Mouse (Mus musculus) CH12.LX (cell line): ENCODE results near the gene Mmrn2. TPM values are rescaled to one million over a fixed set of nuclear protein-coding genes. Genes with fewer than 3 reads are reported as not detected.

Source experiments
- DNase-seq: peaks from one replicate; pipeline ENCODE4 v3.0.0-alpha.2; 2013; ENCODE audit errors: extremely low read depth
- H3K27ac ChIP-seq: 2 replicates; pipeline ENCODE4 v1.5.1; 2012; ENCODE audit warnings: low read depth, mild to moderate bottlenecking, control low read depth, moderate library complexity; ENCODE audit not compliant: insufficient read depth
- H3K27me3 ChIP-seq: replicated peaks from 2 replicates; pipeline ENCODE3; 2012; ENCODE audit warnings: inconsistent platforms
- H3K36me3 ChIP-seq, 2 experiments: replicated peaks in 1 of 2; 2 replicates each; pipeline versions ENCODE3 to v1.6.1; 2012; ENCODE audit warnings: inconsistent platforms in 1 of 2, low read length in 1 of 2, mild to moderate bottlenecking in 1 of 2, mixed read lengths in 1 of 2, moderate library complexity in 1 of 2; ENCODE audit not compliant: control insufficient read depth in 1 of 2, insufficient read depth in 1 of 2
- H3K4me1 ChIP-seq, 2 experiments: 2 replicates each; pipeline ENCODE4 v1.6.1; 2012; ENCODE audit warnings: inconsistent platforms in 1 of 2, moderate library complexity in 1 of 2; ENCODE audit not compliant: insufficient read depth in 2 of 2, control insufficient read depth in 1 of 2
- H3K4me2 ChIP-seq: 2 replicates; pipeline ENCODE4 v1.6.1; 2012; ENCODE audit warnings: low read depth, mild to moderate bottlenecking, control low read depth; ENCODE audit not compliant: poor library complexity, insufficient read depth, severe bottlenecking
- H3K4me3 ChIP-seq, 3 experiments: fragments of 150-350 bp in 1 of 3; sonication (generic) in 1 of 3; replicated peaks in 1 of 3; 2 replicates each; pipeline versions ENCODE3 to v1.5.1; 2011 to 2012; ENCODE audit warnings: low read depth in 2 of 3, low read length in 2 of 3, mild to moderate bottlenecking in 2 of 3, moderate library complexity in 2 of 3, control low read depth in 1 of 3, improper control_type of control experiment in 1 of 3, inconsistent platforms in 1 of 3, mixed read lengths in 1 of 3; ENCODE audit not compliant: poor library complexity in 1 of 3
- H3K79me2 ChIP-seq: replicated peaks from 2 replicates; pipeline ENCODE4 v1.6.1; 2012; ENCODE audit warnings: mild to moderate bottlenecking, moderate library complexity; ENCODE audit not compliant: control insufficient read depth, poor library complexity, insufficient read depth, severe bottlenecking; ENCODE audit errors: extremely low read depth
- H3K9ac ChIP-seq: 2 replicates; pipeline ENCODE4 v1.6.1; 2012; ENCODE audit warnings: low read depth, mild to moderate bottlenecking, control low read depth, moderate library complexity; ENCODE audit not compliant: insufficient read depth
- H3K9me3 ChIP-seq: replicated peaks from 2 replicates; pipeline ENCODE3; 2012; ENCODE audit warnings: low read length, inconsistent platforms, mixed read lengths
- BHLHE40 ChIP-seq: IDR thresholded peaks from 2 replicates; pipeline ENCODE4 v1.6.1; 2011; ENCODE audit warnings: mild to moderate bottlenecking, low read depth, low read length, improper control_type of control experiment
- CHD1 ChIP-seq: IDR thresholded peaks from 2 replicates; pipeline ENCODE4 v1.6.1; 2012; ENCODE audit warnings: low read depth, low read length, improper control_type of control experiment, inconsistent platforms
- CTCF ChIP-seq, 2 experiments: IDR thresholded peaks in 1 of 2; conservative IDR thresholded peaks in 1 of 2; 2 replicates each; pipeline ENCODE4 v1.5.1; 2011 to 2012; ENCODE audit warnings: low read depth in 2 of 2, low read length in 2 of 2, improper control_type of control experiment in 1 of 2, inconsistent platforms in 1 of 2, mild to moderate bottlenecking in 1 of 2, moderate library complexity in 1 of 2
- EP300 ChIP-seq: IDR thresholded peaks from 2 replicates; pipeline ENCODE4 v1.6.1; 2011; ENCODE audit warnings: low read length, improper control_type of control experiment
- NELFE ChIP-seq: IDR thresholded peaks from 2 replicates; pipeline ENCODE4 v1.6.1; 2011; ENCODE audit warnings: low read depth, low read length, improper control_type of control experiment
- POLR2A ChIP-seq: IDR thresholded peaks from 2 replicates; pipeline ENCODE4 v1.6.1; 2011; ENCODE audit warnings: low read depth, mild to moderate bottlenecking, improper control_type of control experiment, low read length
- RCOR1 ChIP-seq: conservative IDR thresholded peaks from 2 replicates; pipeline ENCODE4 v1.6.1; 2012; ENCODE audit warnings: low read depth, mild to moderate bottlenecking, inconsistent platforms, low read length, improper control_type of control experiment
- SMC3 ChIP-seq: IDR thresholded peaks from 2 replicates; pipeline ENCODE4 v1.6.1; 2011; ENCODE audit warnings: low read depth, low read length, improper control_type of control experiment
- ZKSCAN1 ChIP-seq: IDR thresholded peaks from 2 replicates; pipeline ENCODE4 v1.6.1; 2012; ENCODE audit warnings: low read depth, inconsistent platforms, low read length, improper control_type of control experiment, borderline replicate concordance
- ZNF384 ChIP-seq: IDR thresholded peaks from 2 replicates; pipeline ENCODE4 v1.6.1; 2012; ENCODE audit warnings: low read depth, low read length, improper control_type of control experiment, inconsistent platforms
- dilution Hi-C: fragments of 300-500 bp; cut with MboI; formaldehyde crosslinking; loops from 2 replicates; pipeline ENCODE4 v1.14.3; 2020; ENCODE audit warnings: low sequenced_read_pairs; ENCODE audit not compliant: extremely low pct_unique_long_range_greater_than_20kb, extremely low pct_ligation_motif_present
- in situ Hi-C: fragments of 300-500 bp; cut with MboI; formaldehyde crosslinking; loops from 3 replicates; pipeline ENCODE4 v1.14.3; 2019; ENCODE audit warnings: low sequenced_read_pairs, low pct_ligation_motif_present, low pct_unique_long_range_greater_than_20kb, mixed read lengths
- polyA plus RNA-seq: library from polyadenylated mRNA; unstranded; fragments of >175 nt; gene quantifications from 2 replicates; pipeline ENCODE4 v1.2.1, GENCODE M21; 2012; ENCODE audit warnings: low read depth; ENCODE audit not compliant: insufficient read length
- total RNA-seq, 2 experiments: library from RNA; depleted of rRNA; stranded (reverse); fragments of 300-350 nt in 1 of 2; fragments of >200 nt in 1 of 2; gene quantifications; 2 replicates each; pipeline ENCODE4 v1.2.3; 2012 to 2014

Gene Mmrn2
- total and polyA plus RNA-seq, 3 experiments = 0.06 TPM; not detected in 2

- no peak overlapping the region for H3K9ac ChIP-seq
- TF ChIP-seq ZNF384 (no peak), EP300 (no peak), CHD1 (no peak), POLR2A (no peak)
- TF ChIP-seq, all 38 proteins: peak for 0
- dilution Hi-C loops = no loop called here
- DNase-seq = no peak
- no peak overlapping the region for H3K4me2 ChIP-seq
- no peaks in the 10 kb centered on the region for H3K79me2 ChIP-seq
- H3K27me3 ChIP-seq = peaks cover 3% of the 10 kb centered on the region
- 0 out of 4 replicates have a peak, but pooled peaks cover 0 to 3% of the 10 kb centered on the region in 2 experiments for H3K4me1 ChIP-seq
- H3K4me3 ChIP-seq = no peak overlapping the region
- H3K36me3 ChIP-seq = no peaks in the 10 kb centered on the region
- no peaks in the 10 kb centered on the region for H3K9me3 ChIP-seq
- in situ Hi-C loops = no loop called here
- H3K27ac ChIP-seq = no peak overlapping the region
Observed at GRCm38 (mm10) chr14:34357671-34358455, 17.4 kb upstream of the Mmrn2 start.

- dilution Hi-C loops (no loop called here), in situ Hi-C loops (no loop called here)
- Histone ChIP-seq H3K4me3 (no peak overlapping the region), H3K27me3 (no peaks in the 10 kb centered on the region), H3K36me3 (no peaks in the 10 kb centered on the region), H3K4me2 (no peak overlapping the region), H3K9ac (no peak overlapping the region), H3K79me2 (no peaks in the 10 kb centered on the region), H3K27ac (no peak overlapping the region), H3K4me1 (0 out of 4 replicates have a peak, but pooled peaks cover 0 to 3% of the 10 kb centered on the region in 2 experiments), H3K9me3 (peaks cover 9% of the 10 kb centered on the region)
- no peak for DNase-seq
- TF ChIP-seq EP300 (no peak), BHLHE40 (no peak), NELFE (no peak), CTCF (conservative IDR thresholded peaks at IDR 0.05 in 1 of 2, IDR thresholded peaks at IDR 0.05 in 1 of 2; ENCODE audit: low read depth in 2 of 2, low read length in 2 of 2) (no peak), ZKSCAN1 (no peak)
Observed at GRCm38 (mm10) chr14:34359676-34360244, 15.5 kb upstream of the Mmrn2 start.

- no peak overlapping the region for H3K4me3 ChIP-seq
- no peak overlapping the region for H3K27ac ChIP-seq
- H3K9ac ChIP-seq = no peak overlapping the region
- DNase-seq = no peak
- dilution Hi-C loops = no loop called here
- in situ Hi-C loops = no loop called here
- no peak overlapping the region for H3K4me2 ChIP-seq
- peaks cover 13% of the 10 kb centered on the region for H3K9me3 ChIP-seq
- 0 out of 4 replicates have a peak, but pooled peaks cover 0 to 3% of the 10 kb centered on the region in 2 experiments for H3K4me1 ChIP-seq
- no peaks in the 10 kb centered on the region for H3K36me3 ChIP-seq
- no peaks in the 10 kb centered on the region for H3K79me2 ChIP-seq
- TF ChIP-seq POLR2A (no peak), CHD1 (no peak), RCOR1 (no peak), SMC3 (no peak)
- TF ChIP-seq, all 38 proteins: peak for 0
- no peaks in the 10 kb centered on the region for H3K27me3 ChIP-seq
Observed at GRCm38 (mm10) chr14:34360251-34360650, 15.0 kb upstream of the Mmrn2 start.
